Mouse (Mus musculus): ENCODE measurements around the gene Stmn1.
A peak's percentile ranks its signal among the peaks of the same experiment; 100 is the strongest.
"Not testable (repeated sequence)": the region's sequence is repeated elsewhere in the genome, so short reads cannot be mapped to it uniquely, and the experiment has no call there.

Gene Stmn1

GRCm38 (mm10) chr4:134485151-134485900 lies 17.2 kb downstream of the Stmn1 start:
- DNase-seq (ENCODE audit: low spot score), result no peak

- no peak for DNase-seq (ENCODE audit: low spot score)
Observed at GRCm38 (mm10) chr4:134488211-134488610, 20.1 kb downstream of the Stmn1 start.

- DNase-seq (ENCODE audit: low spot score), result no peak
Observed at GRCm38 (mm10) chr4:134489986-134490665, 22.0 kb downstream of the Stmn1 start.

DNA sequence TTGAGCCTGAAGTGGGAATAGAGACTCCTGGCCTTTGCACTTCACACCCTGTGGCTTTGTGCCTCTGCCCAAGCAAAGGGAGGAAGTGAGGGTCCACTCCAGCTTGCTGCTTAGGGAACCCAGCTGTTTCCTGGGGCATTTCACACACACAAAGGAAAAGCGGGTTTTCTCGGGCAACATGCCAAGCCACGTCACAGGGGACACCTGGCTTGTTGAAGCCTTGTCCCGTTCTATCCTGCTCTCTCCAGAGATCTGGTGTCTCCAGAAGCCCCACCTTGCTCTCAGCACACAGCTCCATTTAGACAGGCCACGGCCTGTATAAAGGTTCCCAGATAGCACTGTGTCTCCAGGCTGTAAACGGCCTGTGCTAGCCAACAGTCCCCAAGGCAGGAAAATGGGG lies 23.6 kb downstream of the Stmn1 start:
- DNase-seq (ENCODE audit: low spot score), result no peak

- not testable (repeated sequence) for DNase-seq (ENCODE audit: low spot score)
Observed at GRCm38 (mm10) chr4:134494161-134494560, 26.0 kb downstream of the Stmn1 start.

- DNase-seq (ENCODE audit: low spot score), result no peak
Observed at GRCm38 (mm10) chr4:134494780-134495545, 26.8 kb downstream of the Stmn1 start.

DNA sequence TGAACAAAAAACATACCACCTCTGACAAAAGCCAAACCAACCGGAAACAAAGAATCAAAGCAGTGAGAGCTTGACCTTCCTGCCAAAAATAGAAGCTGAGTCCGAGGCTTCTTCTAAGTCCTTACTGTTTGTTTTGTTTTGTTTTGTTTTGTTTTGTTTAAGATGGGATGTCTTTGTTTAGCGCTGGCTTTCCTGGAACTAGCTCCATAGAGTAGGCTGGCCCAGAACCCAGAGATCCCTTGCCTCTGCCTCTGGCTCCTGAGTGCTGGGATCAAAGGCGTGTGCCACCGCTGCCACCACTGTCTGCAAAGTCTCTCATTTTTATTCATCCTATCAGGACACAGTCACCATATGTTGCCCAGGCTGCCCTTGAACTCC lies 27.4 kb downstream of the Stmn1 start:
- no peak for DNase-seq (ENCODE audit: low spot score)

GRCm38 (mm10) chr4:134496595-134497210 lies 28.6 kb downstream of the Stmn1 start, which contains the start of gene Paqr7:
TSS of gene Paqr7 (plus strand) at chr4:134496697.
- peak; percentile 61 for DNase-seq (ENCODE audit: low spot score)

DNA sequence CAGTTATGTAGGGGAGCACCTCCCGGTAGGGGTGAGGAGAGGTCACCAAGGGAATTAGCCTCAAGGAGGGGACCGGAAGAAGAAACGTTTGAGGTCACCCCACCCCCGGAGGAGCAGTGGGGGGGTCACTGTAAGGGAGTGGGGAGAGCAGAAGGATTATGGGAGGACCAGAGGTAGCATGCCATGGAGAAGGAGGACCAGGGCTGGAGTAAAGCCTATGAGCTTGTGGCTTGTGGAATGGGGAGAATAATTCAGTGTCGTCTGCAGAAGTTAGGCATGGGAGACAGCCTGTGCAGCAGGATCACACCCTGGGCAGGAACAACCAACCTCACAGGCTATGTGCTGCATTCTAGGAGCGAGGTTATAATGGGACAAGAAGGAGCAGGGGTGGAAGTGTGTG lies 29.1 kb downstream of the Stmn1 start:
- no peak for DNase-seq (ENCODE audit: low spot score)

GRCm38 (mm10) chr4:134497986-134498731 lies 30.0 kb downstream of the Stmn1 start:
- no peak for DNase-seq (ENCODE audit: low spot score)

GRCm38 (mm10) chr4:134498983-134499382 lies 30.9 kb downstream of the Stmn1 start:
- not testable (repeated sequence) for DNase-seq (ENCODE audit: low spot score)

GRCm38 (mm10) chr4:134501095-134501494 lies 33.0 kb downstream of the Stmn1 start:
- no peak for DNase-seq (ENCODE audit: low spot score)

DNA sequence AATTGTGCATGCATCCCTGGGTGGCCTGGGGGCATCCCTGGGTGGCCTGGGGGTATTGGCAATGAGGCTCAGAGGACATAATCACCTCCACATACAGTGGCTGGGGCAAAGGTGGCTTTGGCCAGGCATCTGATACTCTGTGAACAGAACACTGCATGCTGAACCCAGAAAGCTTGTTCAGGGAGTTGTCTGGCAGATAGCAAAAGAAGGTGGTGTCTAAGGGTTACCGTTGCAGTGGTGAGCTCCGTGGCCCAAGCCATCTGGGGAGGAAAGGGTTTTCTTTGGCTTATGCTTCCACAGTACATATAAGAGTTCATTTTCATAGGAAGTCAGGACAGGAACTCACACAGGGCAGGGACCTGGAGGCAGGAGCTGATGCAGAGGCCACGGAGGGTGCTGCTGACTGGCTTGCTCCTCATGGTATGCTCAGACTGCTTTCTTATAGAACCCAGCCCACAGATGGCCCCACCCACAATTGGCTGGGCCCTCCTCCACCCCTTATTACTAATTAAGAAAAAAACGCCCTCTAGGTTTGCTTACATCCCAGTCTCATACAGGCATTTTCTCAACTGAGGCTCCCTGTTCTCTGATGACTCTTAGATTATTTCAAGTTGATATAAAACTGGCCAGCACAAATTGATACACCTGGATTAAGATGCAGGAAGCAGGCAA lies 35.7 kb downstream of the Stmn1 start:
- no peak for DNase-seq (ENCODE audit: low spot score)

GRCm38 (mm10) chr4:134505303-134505789 lies 37.2 kb downstream of the Stmn1 start:
- no peak for DNase-seq (ENCODE audit: low spot score)

GRCm38 (mm10) chr4:134505966-134506594 lies 38.0 kb downstream of the Stmn1 start:
- no peak for DNase-seq (ENCODE audit: low spot score)

DNA sequence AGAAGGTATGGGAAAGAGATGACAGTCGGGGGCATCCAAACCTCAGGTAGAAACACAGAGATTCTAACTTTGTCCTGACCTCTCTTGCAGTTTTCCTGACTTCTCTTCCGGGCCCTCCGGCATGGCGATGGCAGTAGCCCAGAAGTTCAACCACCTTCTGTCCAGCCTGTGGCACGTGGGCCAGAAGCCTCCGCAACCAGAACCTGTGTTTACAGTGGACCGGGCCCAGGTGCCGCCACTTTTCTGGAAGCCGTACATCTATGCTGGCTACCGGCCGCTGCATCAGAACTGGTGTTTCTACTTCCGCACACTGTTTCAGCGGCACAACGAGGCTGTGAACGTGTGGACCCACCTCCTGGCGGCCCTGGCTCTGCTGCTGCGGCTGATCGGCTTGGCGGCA lies 38.6 kb downstream of the Stmn1 start:
- DNase-seq (ENCODE audit: low spot score), result no peak

- no peak for DNase-seq (ENCODE audit: low spot score)
Observed at GRCm38 (mm10) chr4:134510396-134510795, 42.3 kb downstream of the Stmn1 start.

DNA sequence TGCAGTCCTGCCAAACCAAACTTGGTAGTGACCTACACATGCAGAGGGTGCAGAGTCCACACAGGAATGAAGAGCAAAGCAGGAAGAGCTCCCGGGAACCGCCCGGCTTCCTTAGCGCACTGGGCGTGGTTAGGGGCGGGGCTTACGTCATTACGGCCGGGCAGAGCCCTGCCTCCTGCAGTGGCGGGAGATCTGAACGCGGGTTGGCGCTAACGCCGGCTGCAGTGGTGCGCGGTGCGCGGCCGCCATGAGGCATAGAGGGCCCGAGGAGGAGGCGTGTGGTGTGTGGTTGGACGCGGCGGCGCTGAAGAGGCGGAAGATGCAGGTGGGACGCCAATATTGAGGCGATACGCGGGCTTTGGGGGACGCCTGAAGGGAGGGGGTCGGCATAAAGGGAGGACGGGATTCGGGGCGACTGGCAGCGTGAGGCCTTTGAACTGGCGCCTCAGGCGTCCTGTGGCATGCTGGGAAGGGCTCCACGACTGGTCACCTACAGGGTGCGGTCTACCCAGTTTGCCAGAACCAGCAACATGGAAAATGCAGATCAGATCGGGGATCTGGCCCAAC lies 42.8 kb downstream of the Stmn1 start, which contains the start of gene Aunip:
Gene Aunip (plus strand): TSS at position 155 of the 567 bp plus-strand sequence.
- peak; percentile 96 for DNase-seq (ENCODE audit: low spot score)

GRCm38 (mm10) chr4:134511730-134512129 lies 43.6 kb downstream of the Stmn1 start:
- no peak for DNase-seq (ENCODE audit: low spot score)

DNA sequence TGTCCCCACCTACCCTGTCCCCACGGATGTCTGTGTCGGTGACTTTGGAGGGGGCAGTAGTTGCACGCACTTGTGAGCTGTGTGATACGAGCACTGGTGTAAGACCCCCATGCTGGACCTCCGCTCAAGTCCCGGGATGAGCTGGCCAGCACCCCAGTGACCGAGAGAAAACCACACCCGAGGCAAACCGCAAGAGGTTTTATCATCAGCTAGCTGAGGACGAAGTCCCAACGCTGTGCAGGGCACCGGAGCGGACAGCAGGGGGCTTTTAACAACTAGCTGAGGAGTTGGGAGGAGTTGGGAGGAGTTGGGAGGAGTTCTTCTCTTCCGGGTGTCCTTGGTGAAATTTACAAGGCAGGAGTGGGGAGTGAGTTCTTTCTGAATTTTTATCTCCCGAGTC lies 44.7 kb downstream of the Stmn1 start:
- no peak for DNase-seq (ENCODE audit: low spot score)
